Mouse (Mus musculus): ENCODE measurements at regions not wholly inside any gene's neighbourhood (a gene's known extent, or its start where the extent isn't known, plus 50 kb on each side); places are given as distances from the start of the nearest gene placed in this dataset.

GRCm38 (mm10) chrX:166773408-166773854, 187.9 kb upstream of the Egfl6 start:
- H3K36me3 ChIP-seq (ENCODE audit: poor library complexity, severe bottlenecking): no peaks in the 10 kb centered on the region
- no peaks in the 10 kb centered on the region for H3K9me3 ChIP-seq (replicated peaks)
- no peak overlapping the region for H3K4me2 ChIP-seq
- H3K4me3 ChIP-seq: no peak overlapping the region
- 10% methylated on average over 6 of the region's 6 CpGs for WGBS
- H3K27me3 ChIP-seq: peaks cover 8% of the 10 kb centered on the region; the same call in 1 of the 2 replicates
- H3K4me1 ChIP-seq: no peaks in the 10 kb centered on the region
- no peak overlapping the region for H3K9ac ChIP-seq
- no peak overlapping the region for H3K27ac ChIP-seq
- ATAC-seq: 0 out of 2 replicates have a peak, but pooled peaks have one; percentile 33

DNA sequence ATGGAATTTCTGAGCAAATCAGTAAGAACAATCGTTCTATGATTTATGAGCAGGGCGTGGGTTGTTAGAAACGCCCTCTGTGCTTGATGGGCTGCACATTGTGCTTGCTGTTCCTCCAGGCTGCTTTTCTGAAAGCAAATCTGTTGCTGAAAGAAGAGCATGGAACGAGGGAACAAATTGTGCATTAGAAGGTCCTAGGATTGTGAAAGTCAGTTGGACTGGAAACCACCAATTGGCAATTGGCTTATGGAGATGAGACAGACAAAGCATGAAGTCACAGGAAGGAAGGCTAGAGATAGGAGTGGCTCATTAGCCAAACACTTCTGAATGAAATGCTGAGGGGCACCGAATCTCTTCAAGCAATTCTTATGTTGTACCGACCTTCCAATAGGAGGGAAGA, 181.5 kb upstream of the Egfl6 start:
- 73% methylated on average over 6 of the region's 6 CpGs for WGBS

DNA sequence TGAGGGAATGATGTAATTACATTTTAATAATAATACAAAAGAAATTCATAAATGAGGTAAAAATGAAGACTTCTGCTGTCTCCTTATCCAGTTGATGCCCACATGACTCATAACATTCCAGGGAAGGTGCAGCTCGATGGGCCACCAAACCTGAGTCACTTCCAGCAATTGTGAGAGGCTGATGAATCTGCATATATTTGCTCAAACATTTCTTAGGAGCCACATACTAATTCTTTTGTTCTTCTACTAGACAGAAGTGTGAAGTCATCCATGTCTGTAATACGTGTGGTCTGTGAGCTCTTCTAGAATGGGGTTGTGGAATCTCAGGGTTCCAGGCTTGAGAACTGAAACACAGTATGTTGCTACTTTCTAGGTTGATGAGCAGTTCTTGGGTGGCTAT, 180.1 kb upstream of the Egfl6 start:
- ATAC-seq: no peak
- H3K4me1 ChIP-seq: no peaks in the 10 kb centered on the region
- H3K4me3 ChIP-seq: no peak overlapping the region
- peaks cover 16% of the 10 kb centered on the region; the same call in 1 of the 2 replicates for H3K27me3 ChIP-seq
- 74% methylated on average over 2 of the region's 2 CpGs for WGBS
- H3K9ac ChIP-seq: no peak overlapping the region
- no peak overlapping the region for H3K27ac ChIP-seq
- H3K36me3 ChIP-seq (ENCODE audit: poor library complexity, severe bottlenecking): no peaks in the 10 kb centered on the region
- no peaks in the 10 kb centered on the region for H3K9me3 ChIP-seq (replicated peaks)
- no peak overlapping the region for H3K4me2 ChIP-seq

More for the DNA sequence above, 181.5 kb upstream of the Egfl6 start:
- no peak overlapping the region for H3K4me2 ChIP-seq
- ATAC-seq: no peak
- no peaks in the 10 kb centered on the region for H3K4me1 ChIP-seq
- no peak overlapping the region for H3K27ac ChIP-seq
- H3K9me3 ChIP-seq (replicated peaks): no peaks in the 10 kb centered on the region
- peaks cover 18% of the 10 kb centered on the region; the same call in 1 of the 2 replicates for H3K27me3 ChIP-seq
- no peak overlapping the region for H3K9ac ChIP-seq
- H3K4me3 ChIP-seq: no peak overlapping the region
- H3K36me3 ChIP-seq (ENCODE audit: poor library complexity, severe bottlenecking): no peaks in the 10 kb centered on the region

GRCm38 (mm10) chrX:166762098-166762497, 176.6 kb upstream of the Egfl6 start:
- 97% methylated on average over 2 of the region's 2 CpGs for WGBS
- no peaks in the 10 kb centered on the region for H3K4me1 ChIP-seq
- H3K27me3 ChIP-seq: peaks cover 15% of the 10 kb centered on the region; the same call in 1 of the 2 replicates
- no peak for ATAC-seq
- H3K36me3 ChIP-seq (ENCODE audit: poor library complexity, severe bottlenecking): no peaks in the 10 kb centered on the region
- H3K9ac ChIP-seq: no peak overlapping the region
- H3K9me3 ChIP-seq (replicated peaks): no peaks in the 10 kb centered on the region
- H3K4me3 ChIP-seq: no peak overlapping the region
- H3K4me2 ChIP-seq: no peak overlapping the region
- H3K27ac ChIP-seq: no peak overlapping the region

DNA sequence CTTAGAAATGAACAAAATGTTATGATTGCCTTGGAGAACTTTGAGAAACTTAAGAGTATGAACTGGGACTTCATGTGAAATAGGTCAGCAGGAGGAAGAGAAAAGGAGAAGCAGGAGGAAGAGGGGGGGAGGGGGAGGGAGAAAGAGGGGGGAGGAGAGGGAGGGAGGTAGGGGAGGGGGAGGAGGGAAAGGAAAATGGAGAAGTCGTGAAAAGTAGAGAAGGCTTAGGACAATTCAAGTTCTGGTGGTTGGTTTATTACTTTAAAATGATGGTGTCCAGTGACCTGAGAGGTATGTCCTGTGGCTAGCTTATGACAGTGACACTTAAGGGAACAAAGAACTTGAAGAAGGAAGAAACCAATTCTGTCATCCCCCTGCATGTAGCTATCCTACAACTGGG, 171.6 kb upstream of the Egfl6 start:
- H3K36me3 ChIP-seq (ENCODE audit: poor library complexity, severe bottlenecking): no peaks in the 10 kb centered on the region
- no peak overlapping the region for H3K27ac ChIP-seq

GRCm38 (mm10) chrX:166754967-166755654, 169.6 kb upstream of the Egfl6 start:
- Histone ChIP-seq H3K36me3 (ENCODE audit: poor library complexity, severe bottlenecking) (no peaks in the 10 kb centered on the region), H3K27me3 (no peaks in the 10 kb centered on the region; the same call in 1 of the 2 replicates), H3K27ac (no peak overlapping the region), H3K4me3 (no peak overlapping the region), H3K4me2 (no peak overlapping the region), H3K9me3 (replicated peaks) (no peaks in the 10 kb centered on the region), H3K4me1 (no peaks in the 10 kb centered on the region; the same call in 1 of the 2 replicates), H3K9ac (no peak overlapping the region)
- ATAC-seq: no peak
- 85% methylated on average over 3 of the region's 3 CpGs for WGBS

More for the DNA sequence above, 171.6 kb upstream of the Egfl6 start:
- Histone ChIP-seq H3K4me3 (no peak overlapping the region), H3K27me3 (no peaks in the 10 kb centered on the region; the same call in 1 of the 2 replicates), H3K4me2 (no peak overlapping the region), H3K9me3 (replicated peaks) (no peaks in the 10 kb centered on the region), H3K9ac (no peak overlapping the region), H3K4me1 (no peaks in the 10 kb centered on the region)
- no peak for ATAC-seq
- WGBS: 62% methylated on average over 1 of the region's 1 CpGs

DNA sequence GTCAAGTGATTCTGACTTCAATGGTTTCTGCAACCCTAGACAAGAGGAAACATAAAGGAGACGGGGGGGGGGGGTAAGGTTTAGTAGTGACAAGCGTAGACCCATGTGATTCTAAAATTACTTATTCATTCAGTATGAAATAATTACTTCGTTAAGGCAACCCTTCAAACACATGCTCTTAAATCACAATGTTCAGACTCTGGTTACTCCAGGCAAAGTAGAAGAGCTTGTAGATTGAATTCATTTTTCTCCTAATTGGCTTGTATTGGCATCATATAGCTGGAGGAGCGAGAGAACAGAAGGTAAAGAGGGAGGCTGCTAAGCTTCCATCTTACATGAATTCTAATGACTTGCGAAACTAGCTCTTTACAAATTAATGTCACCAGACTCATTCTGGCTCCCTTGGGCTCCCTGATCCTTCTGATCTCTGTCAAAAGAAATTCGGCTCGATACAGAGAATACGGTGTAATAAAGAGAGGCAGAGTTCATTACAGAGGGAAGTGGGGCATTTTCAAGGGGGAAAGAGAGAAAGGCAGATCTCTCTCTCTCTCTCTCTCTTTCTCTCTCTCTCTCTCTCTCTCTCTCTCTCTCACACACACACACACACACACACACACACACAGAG, 163.6 kb upstream of the Egfl6 start:
- peak overlapping the region; percentile 59 for H3K27ac ChIP-seq
- H3K4me3 ChIP-seq: no peak overlapping the region
- ATAC-seq: peak; percentile 92
- 0 out of 2 replicates have a peak overlapping the region, but pooled peaks have one; percentile 18 for H3K4me2 ChIP-seq
- H3K9ac ChIP-seq: no peak overlapping the region
- no peaks in the 10 kb centered on the region; the same call in 1 of the 2 replicates for H3K27me3 ChIP-seq
- 38% methylated on average over 8 of the region's 8 CpGs for WGBS
- H3K4me1 ChIP-seq: peaks cover 4% of the 10 kb centered on the region; the same call in 1 of the 2 replicates
- no peaks in the 10 kb centered on the region for H3K36me3 ChIP-seq (ENCODE audit: poor library complexity, severe bottlenecking)
- H3K9me3 ChIP-seq (replicated peaks): no peaks in the 10 kb centered on the region

GRCm38 (mm10) chrX:166731354-166731753, 145.8 kb upstream of the Egfl6 start:
- no peak overlapping the region for H3K4me2 ChIP-seq
- no peak overlapping the region for H3K9ac ChIP-seq
- no peaks in the 10 kb centered on the region for H3K36me3 ChIP-seq (ENCODE audit: poor library complexity, severe bottlenecking)
- 81% methylated on average over 2 of the region's 2 CpGs for WGBS
- H3K27ac ChIP-seq: no peak overlapping the region
- no peaks in the 10 kb centered on the region for H3K9me3 ChIP-seq (replicated peaks)
- H3K27me3 ChIP-seq: peaks cover 4% of the 10 kb centered on the region; the same call in 1 of the 2 replicates
- peaks cover 6% of the 10 kb centered on the region; the same call in 1 of the 2 replicates for H3K4me1 ChIP-seq
- no peak overlapping the region for H3K4me3 ChIP-seq
- ATAC-seq: no peak

GRCm38 (mm10) chrX:166728622-166728928, 143.1 kb upstream of the Egfl6 start:
- no peak overlapping the region for H3K4me3 ChIP-seq
- H3K4me1 ChIP-seq: peaks cover 6% of the 10 kb centered on the region; the same call in 1 of the 2 replicates
- H3K9ac ChIP-seq: no peak overlapping the region
- H3K4me2 ChIP-seq: no peak overlapping the region
- WGBS: 32% methylated on average over 2 of the region's 2 CpGs
- no peaks in the 10 kb centered on the region for H3K9me3 ChIP-seq (replicated peaks)
- H3K27me3 ChIP-seq: peaks cover 4% of the 10 kb centered on the region; the same call in 1 of the 2 replicates
- ATAC-seq: peak; percentile 57
- no peak overlapping the region for H3K27ac ChIP-seq
- no peaks in the 10 kb centered on the region for H3K36me3 ChIP-seq (ENCODE audit: poor library complexity, severe bottlenecking)

GRCm38 (mm10) chrX:166727823-166728621, 142.5 kb upstream of the Egfl6 start:
- Histone ChIP-seq H3K4me1 (peaks cover 6% of the 10 kb centered on the region; the same call in 1 of the 2 replicates), H3K27ac (0 out of 2 replicates have a peak overlapping the region, but pooled peaks have one; percentile 31), H3K4me3 (no peak overlapping the region), H3K27me3 (peaks cover 4% of the 10 kb centered on the region; the same call in 1 of the 2 replicates), H3K36me3 (ENCODE audit: poor library complexity, severe bottlenecking) (no peaks in the 10 kb centered on the region), H3K4me2 (no peak overlapping the region), H3K9ac (no peak overlapping the region), H3K9me3 (replicated peaks) (no peaks in the 10 kb centered on the region)
- ATAC-seq: peak; percentile 89
- 27% methylated on average over 7 of the region's 7 CpGs for WGBS

GRCm38 (mm10) chrX:166725761-166726503, 140.4 kb upstream of the Egfl6 start:
- H3K4me1 ChIP-seq: peaks cover 6% of the 10 kb centered on the region; the same call in 1 of the 2 replicates
- H3K9me3 ChIP-seq (replicated peaks): no peaks in the 10 kb centered on the region
- no peak overlapping the region for H3K4me2 ChIP-seq
- H3K36me3 ChIP-seq (ENCODE audit: poor library complexity, severe bottlenecking): no peaks in the 10 kb centered on the region
- 42% methylated on average over 6 of the region's 6 CpGs for WGBS
- H3K9ac ChIP-seq: no peak overlapping the region
- H3K4me3 ChIP-seq: no peak overlapping the region
- H3K27me3 ChIP-seq: peaks cover 4% of the 10 kb centered on the region; the same call in 1 of the 2 replicates
- no peak overlapping the region for H3K27ac ChIP-seq
- no peak for ATAC-seq
